Mouse (Mus musculus) layer of hippocampus, adult 9-11 months (tissue): ENCODE measurements around the gene Snx33.
"Not testable (repeated sequence)": the region's sequence is repeated elsewhere in the genome, so short reads cannot be mapped to it uniquely, and the experiment has no call there.

ENCODE experiments used
- DNase-seq: peaks from one replicate; pipeline ENCODE4 v3.0.0; 2022

The Snx33 gene

DNA sequence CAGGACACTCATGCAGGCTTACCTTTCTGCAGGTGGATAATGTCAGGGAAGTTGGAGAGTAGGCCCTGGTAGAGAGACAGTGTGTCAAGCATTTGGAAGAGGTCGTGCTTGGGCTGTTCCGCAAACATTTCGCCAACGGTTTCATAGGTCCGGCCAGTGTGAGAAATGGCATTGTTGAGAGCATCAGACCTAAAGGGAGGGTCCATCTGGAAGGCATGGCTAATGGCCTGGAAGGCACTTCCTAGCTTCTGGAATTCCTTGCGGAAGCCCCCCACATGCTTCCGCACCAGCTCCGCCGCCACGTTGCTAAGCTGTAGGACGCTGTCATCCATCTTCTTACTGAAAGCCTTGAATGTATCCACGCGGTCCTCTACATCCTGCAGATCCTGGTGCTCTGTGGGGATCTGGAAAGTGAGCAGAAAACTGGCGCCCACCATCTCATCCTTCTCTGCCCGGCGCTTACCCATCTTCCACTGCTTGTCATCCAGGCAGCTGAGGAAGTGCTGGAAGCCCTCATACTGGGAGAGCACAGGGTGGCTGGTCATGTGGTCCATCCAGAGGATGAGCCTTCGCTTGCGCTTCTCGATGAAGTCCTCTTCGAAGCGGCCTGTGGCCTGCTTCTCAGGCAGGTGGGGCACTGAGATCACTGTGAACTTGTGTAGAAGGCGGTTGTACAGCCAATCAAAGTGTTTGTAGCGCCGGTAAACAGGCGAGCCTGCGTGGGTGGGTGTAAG, 2.7 kb downstream of the Snx33 start:
- no peak for DNase-seq

DNA sequence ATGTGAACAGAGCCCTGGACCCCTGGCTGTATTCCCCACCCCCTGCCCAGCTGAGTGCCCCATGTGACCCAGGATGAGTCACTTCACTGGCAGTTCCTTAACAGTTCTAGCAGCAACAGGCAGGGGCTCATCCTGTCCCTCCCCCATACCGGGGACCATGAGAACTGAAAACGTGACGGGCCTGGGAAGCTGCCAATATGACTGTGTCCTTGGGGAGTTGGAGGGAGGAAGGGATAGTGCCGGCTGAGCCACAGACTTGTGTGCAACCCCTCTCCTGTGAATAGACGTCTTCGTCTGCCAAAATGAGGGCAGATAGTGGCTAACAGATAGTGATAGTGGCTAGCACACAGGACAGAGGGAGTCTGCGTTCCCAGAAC, 3.5 kb downstream of the Snx33 start:
- DNase-seq, result peak; percentile 84

- no peak for DNase-seq
Observed at GRCm38 (mm10) chr9:56923841-56924650, 4.1 kb downstream of the Snx33 start.

DNA sequence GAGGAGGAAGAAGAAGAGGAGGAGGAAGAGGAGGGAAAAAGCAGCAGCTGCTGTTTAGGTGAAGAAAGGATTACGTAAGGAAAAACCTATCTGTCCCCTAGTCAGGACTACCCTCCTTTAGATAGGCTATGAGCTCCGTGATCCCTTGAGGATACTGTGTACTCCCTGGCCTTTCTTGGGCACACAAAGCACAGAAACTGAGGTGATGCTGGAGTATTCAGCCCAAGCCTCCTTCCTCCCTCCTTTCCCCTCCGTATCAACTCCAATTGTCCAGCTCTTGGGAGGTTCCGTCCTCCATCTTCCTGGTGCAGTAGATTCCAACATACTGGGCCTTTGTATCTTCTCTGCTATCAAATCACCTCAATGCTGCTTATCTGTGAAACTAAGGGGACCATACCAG, 5.4 kb downstream of the Snx33 start:
- DNase-seq, result no peak

GRCm38 (mm10) chr9:56918466-56918865, 9.7 kb downstream of the Snx33 start:
- DNase-seq, result no peak

GRCm38 (mm10) chr9:56917131-56917530, 11.0 kb downstream of the Snx33 start:
- DNase-seq, result no peak

- DNase-seq, result no peak
Observed at GRCm38 (mm10) chr9:56915695-56916410, 12.3 kb downstream of the Snx33 start.

- DNase-seq, result no peak
Observed at GRCm38 (mm10) chr9:56915116-56915515, 13.1 kb downstream of the Snx33 start.

DNA sequence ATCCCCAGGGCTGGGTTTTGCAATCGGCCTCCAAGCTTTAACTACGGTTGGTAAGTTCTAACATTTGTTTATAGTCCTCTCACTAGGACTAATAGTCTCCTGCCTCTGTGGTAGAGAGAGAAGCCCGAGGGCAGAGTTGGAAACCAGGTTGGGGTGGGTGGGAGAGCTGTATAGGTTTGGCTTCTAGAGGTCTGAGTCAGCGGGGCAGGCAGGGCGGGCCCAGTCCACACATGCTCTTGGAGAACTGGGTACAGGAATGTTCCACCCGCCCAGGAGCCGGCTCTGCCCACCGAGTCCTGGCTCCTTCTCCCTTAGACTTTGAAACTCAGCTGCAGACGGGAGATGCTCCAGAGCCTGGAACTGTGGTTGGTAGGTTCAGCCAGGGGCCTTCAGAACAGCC, 14.2 kb downstream of the Snx33 start:
- no peak for DNase-seq

DNA sequence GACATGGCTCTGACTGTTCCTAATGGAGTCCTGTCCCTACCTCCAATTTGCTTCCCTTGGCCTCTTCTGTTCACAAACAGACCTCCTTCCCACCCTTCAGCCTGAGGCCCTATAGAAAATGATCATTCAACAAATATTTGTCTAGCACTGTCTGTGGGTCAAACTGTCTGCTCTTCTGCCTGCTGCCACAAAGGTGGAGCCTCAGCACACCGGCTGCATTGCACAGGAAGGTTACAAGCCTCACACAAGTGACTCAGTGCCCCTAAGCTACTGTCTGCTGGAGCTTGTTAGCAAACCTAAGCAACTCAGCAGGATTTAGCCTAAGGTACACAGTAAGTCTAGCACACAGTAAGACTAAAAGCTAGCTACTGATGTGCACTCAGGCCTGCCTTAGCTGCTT, 17.2 kb downstream of the Snx33 start:
- no peak for DNase-seq

- not testable (repeated sequence) for DNase-seq
Observed at GRCm38 (mm10) chr9:56909991-56910390, 18.2 kb downstream of the Snx33 start.

DNA sequence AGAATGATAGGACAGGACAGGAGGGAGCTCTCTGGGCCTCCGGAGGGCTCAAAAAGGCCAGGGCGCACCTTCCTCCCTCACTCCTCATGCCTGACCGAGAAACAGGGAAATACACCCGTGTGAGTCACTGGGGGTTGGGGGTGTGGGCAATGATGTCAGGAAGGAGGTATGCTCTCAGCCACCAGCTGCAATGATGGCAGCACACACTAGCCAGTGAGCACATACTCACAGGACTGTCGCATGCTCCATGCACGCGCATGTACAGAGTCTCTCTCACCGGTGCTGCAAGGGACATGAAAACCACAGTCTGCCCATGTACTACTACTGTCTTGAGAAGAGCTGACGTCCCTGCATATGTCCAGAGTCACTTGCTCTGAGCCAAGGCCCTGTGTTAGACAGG, 20.6 kb downstream of the Snx33 start:
- no peak for DNase-seq

DNA sequence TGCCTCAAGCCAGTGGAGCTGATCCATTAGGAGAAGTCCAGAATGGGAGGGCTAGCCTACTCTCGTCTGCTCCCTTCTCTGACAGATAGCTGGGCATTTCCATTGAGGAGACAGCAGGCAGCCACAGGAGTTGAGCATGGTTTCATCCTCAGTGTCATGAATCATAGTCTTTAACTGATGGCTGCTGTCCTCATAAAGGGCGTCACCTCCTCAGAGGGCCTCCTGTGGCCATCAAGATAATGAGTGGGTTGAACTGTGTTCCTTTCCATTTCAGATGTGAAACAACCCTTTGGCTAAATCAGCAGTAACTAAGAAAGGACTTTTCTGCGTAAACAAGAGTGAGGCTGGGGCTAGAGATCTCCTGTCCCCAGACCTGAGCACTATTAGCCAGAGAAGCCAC, 24.5 kb downstream of the Snx33 start:
- no peak for DNase-seq

- peak; percentile 75 for DNase-seq
Observed at GRCm38 (mm10) chr9:56901187-56901586, 27.0 kb downstream of the Snx33 start.

DNA sequence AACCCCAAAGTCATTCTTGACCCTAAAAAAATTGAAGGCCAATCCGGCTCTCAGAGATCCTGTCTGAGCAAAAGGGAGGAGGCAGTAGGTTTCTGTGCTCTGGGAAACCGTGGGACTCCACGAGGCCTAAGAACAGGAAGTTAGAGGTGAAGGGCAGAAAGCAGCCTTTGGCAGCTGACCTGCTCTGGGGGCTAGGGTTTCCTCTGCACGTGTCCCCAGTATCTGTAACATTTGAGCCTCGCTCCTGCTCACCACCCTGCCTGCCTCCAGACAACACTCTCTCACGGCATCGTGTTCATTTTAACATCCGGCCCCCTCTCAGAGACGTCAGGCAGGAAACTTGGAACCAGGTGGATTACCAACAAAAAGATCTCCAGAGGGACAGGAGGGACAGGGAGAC, 27.6 kb downstream of the Snx33 start:
- no peak for DNase-seq

GRCm38 (mm10) chr9:56900060-56900459, 28.1 kb downstream of the Snx33 start:
- DNase-seq, result no peak

DNA sequence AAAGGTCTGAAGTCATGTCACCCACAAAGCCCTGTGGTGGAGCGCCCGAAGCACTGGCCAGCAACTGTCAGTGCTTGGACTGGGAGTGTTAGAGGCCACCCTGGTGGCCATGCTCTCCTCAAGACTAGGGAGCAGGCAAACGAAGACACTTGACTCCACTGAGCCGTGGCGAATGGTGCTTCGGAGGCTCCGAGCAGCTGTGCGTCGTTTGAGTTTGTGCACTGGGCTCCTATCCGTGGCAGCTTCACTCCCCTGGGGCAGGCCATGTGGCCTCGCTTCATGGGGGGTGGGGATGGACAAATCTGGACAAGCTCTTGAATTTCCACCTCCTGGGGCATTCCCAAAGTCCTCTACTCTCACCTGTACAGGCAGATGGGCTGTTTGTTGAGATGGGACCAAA, 28.8 kb downstream of the Snx33 start:
- no peak for DNase-seq

DNA sequence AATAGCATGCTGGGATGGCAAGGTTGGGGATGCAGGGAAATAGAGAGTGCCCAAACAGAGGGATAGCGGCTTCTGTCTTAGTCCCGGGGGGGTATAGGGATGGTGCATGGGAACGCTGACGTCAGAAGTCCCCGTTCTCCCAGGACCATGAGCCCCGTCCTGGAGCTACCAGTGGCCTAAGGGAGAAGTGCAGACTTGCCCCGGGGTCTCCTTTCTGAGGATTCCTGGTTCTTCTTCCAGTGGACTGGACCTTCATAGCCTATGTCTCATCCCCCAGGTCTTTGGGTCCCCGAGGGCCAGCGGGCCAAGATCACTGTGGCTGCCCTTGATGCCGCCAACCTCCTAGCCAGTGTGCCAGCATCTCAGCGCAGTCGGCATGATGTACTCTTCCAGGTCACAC, 31.4 kb downstream of the Snx33 start:
- no peak for DNase-seq

GRCm38 (mm10) chr9:56894006-56894405, 34.2 kb downstream of the Snx33 start:
- DNase-seq, result peak; percentile 57

- no peak for DNase-seq
Observed at GRCm38 (mm10) chr9:56893313-56893712, 34.9 kb downstream of the Snx33 start.

- no peak for DNase-seq
Observed at GRCm38 (mm10) chr9:56892111-56892510, 36.1 kb downstream of the Snx33 start.

DNA sequence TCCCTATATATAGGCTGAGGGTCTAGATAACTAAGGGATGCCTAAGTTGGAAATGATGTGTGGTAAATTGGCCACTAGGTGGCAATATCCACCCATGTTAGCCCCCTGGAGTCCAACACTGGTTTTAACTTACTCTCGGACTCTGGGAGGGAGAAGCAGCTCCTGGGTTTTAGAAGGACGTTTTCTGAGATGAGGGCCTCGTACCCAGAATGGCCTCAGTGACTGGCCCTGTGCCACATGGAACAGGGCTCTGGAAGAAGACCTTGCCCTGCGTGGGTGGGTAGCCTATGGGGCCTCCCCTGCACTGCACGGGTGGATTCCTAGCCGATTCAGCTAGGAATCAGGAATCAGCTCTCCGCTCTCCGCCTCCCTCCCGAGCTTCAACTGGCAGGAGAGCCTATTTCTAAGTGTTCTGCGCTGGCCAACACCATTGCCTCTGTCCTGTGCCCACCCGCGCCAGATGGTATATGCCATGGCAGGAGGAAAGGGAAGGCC, 36.6 kb downstream of the Snx33 start:
- DNase-seq, result peak; percentile 77

GRCm38 (mm10) chr9:56890522-56891250, 37.5 kb downstream of the Snx33 start:
- no peak for DNase-seq
